Mouse (Mus musculus) heart, adult 2 months (tissue): Measurements from ENCODE around the gene Nek6.

Experiments
- EP300 ChIP-seq: fragments of 200-500 bp; IDR thresholded peaks from 2 replicates; pipeline ENCODE4 v1.6.1; 2011; ENCODE audit warnings: low read depth, low read length, control low read depth; ENCODE audit not compliant: insufficient read depth
- POLR2A ChIP-seq: fragments of 200-500 bp; IDR thresholded peaks from 2 replicates; pipeline ENCODE4 v1.6.1; 2011; ENCODE audit warnings: mild to moderate bottlenecking, low read depth, low read length, control low read depth; ENCODE audit not compliant: insufficient read depth

- TF ChIP-seq POLR2A (no peak), EP300 (no peak)
Measured at GRCm38 (mm10) chr2:38637716-38638267, 126.3 kb downstream of the Nek6 start.
